Mouse (Mus musculus) thymus, postnatal 0 days (tissue): ENCODE results near the gene Pld6. TPM values are rescaled to one million over a fixed set of nuclear protein-coding genes. Genes with fewer than 3 reads are reported as not detected.

ENCODE experiments used
- DNase-seq: peaks from one replicate; pipeline ENCODE4 v3.0.0-alpha.2; 2015; ENCODE audit warnings: low spot score
- polyA plus RNA-seq: library from polyadenylated mRNA; unstranded; fragments of >200 nt; fragmentation: Nextera tagmentation; extraction: Ambion mirVana; gene quantifications from 2 replicates; pipeline ENCODE4 v1.2.1, GENCODE M21; 2015

Pld6 gene
- polyA plus RNA-seq: 1.4 and 1.6 TPM in 2 replicates

- peak; percentile 51 for DNase-seq
These were observed at the start of gene Pld6 for GRCm38 (mm10) chr11:59787199-59787781. Gene Pld6, minus strand, starts transcription at chr11:59787645.

- no peak for DNase-seq
These were observed 34.2 kb upstream of the Pld6 start for GRCm38 (mm10) chr11:59821625-59822024.

GRCm38 (mm10) chr11:59817916-59818315 lies 30.5 kb upstream of the Pld6 start:
- DNase-seq: no peak

GRCm38 (mm10) chr11:59815482-59816065 lies 28.1 kb upstream of the Pld6 start:
- DNase-seq: no peak

- no peak for DNase-seq
These were observed 27.5 kb upstream of the Pld6 start for GRCm38 (mm10) chr11:59814936-59815335.

- no peak for DNase-seq
These were observed 26.9 kb upstream of the Pld6 start for GRCm38 (mm10) chr11:59814311-59814710.

GRCm38 (mm10) chr11:59813276-59813675 lies 25.8 kb upstream of the Pld6 start:
- no peak for DNase-seq

- DNase-seq: no peak
These were observed 23.8 kb upstream of the Pld6 start for GRCm38 (mm10) chr11:59811211-59811610.

- DNase-seq: no peak
These were observed 23.2 kb upstream of the Pld6 start for GRCm38 (mm10) chr11:59810480-59811158.

GRCm38 (mm10) chr11:59809670-59810474 lies 22.4 kb upstream of the Pld6 start, which contains the start of gene Flcn:
Gene Flcn, minus strand, starts transcription at chr11:59810016.
- DNase-seq: peak; percentile 88

GRCm38 (mm10) chr11:59809071-59809669 lies 21.7 kb upstream of the Pld6 start:
- DNase-seq: peak; percentile 28

- no peak for DNase-seq
These were observed 20.9 kb upstream of the Pld6 start for GRCm38 (mm10) chr11:59808170-59808960.

GRCm38 (mm10) chr11:59805656-59806055 lies 18.2 kb upstream of the Pld6 start:
- DNase-seq: no peak

- no peak for DNase-seq
These were observed 17.8 kb upstream of the Pld6 start for GRCm38 (mm10) chr11:59805256-59805655.

GRCm38 (mm10) chr11:59804409-59805110 lies 17.1 kb upstream of the Pld6 start:
- DNase-seq: no peak

GRCm38 (mm10) chr11:59803516-59803915 lies 16.1 kb upstream of the Pld6 start:
- no peak for DNase-seq

GRCm38 (mm10) chr11:59801881-59802280 lies 14.4 kb upstream of the Pld6 start:
- no peak for DNase-seq

- no peak for DNase-seq
These were observed 13.0 kb upstream of the Pld6 start for GRCm38 (mm10) chr11:59800412-59800811.

GRCm38 (mm10) chr11:59793390-59793789 lies 5.9 kb upstream of the Pld6 start:
- no peak for DNase-seq

- no peak for DNase-seq
These were observed 1.9 kb upstream of the Pld6 start for GRCm38 (mm10) chr11:59789311-59789710.
